Mouse (Mus musculus) limb, embryonic 12.5 days (tissue): ENCODE results near the gene Zfp513. TPM values are rescaled to one million over a fixed set of nuclear protein-coding genes. Genes with fewer than 3 reads are reported as not detected.

Experiments
- ATAC-seq: fragments of 200-750 bp; cut with Nextera tagmentation; 2 replicates; pipeline ENCODE4 v1.8.0; 2017; ENCODE audit warnings: low read depth, moderate TSS enrichment; ENCODE audit not compliant: insufficient number of reproducible peaks, insufficient read depth, low FRiP score, low TSS enrichment
- H3K27ac ChIP-seq: fragments of 300-500 bp; sonication (generic); 2 replicates; pipeline ENCODE4 v1.5.1; 2016; ENCODE audit warnings: mild to moderate bottlenecking, moderate library complexity
- H3K27me3 ChIP-seq: fragments of 300-500 bp; sonication (generic); 2 replicates; pipeline ENCODE4 v1.6.1; 2016; ENCODE audit warnings: mild to moderate bottlenecking, moderate library complexity
- H3K36me3 ChIP-seq: fragments of 300-500 bp; sonication (generic); 2 replicates; pipeline ENCODE4 v1.6.1; 2016; ENCODE audit warnings: mild to moderate bottlenecking, moderate library complexity
- H3K4me1 ChIP-seq: fragments of 300-500 bp; sonication (generic); replicated peaks from 2 replicates; pipeline ENCODE4 v1.6.1; 2016
- H3K4me2 ChIP-seq: fragments of 300-500 bp; sonication (generic); 2 replicates; pipeline ENCODE4 v1.6.1; 2016; ENCODE audit warnings: mild to moderate bottlenecking, moderate library complexity
- H3K4me3 ChIP-seq: fragments of 300-500 bp; sonication (generic); replicated peaks from 2 replicates; pipeline ENCODE4 v1.5.1; 2016; ENCODE audit warnings: mild to moderate bottlenecking
- H3K9ac ChIP-seq: fragments of 300-500 bp; sonication (generic); replicated peaks from 2 replicates; pipeline ENCODE4 v1.6.1; 2016; ENCODE audit warnings: mild to moderate bottlenecking, moderate library complexity
- H3K9me3 ChIP-seq: fragments of 300-500 bp; sonication (generic); 2 replicates; pipeline ENCODE4 v1.6.1; 2016; ENCODE audit warnings: mild to moderate bottlenecking, moderate library complexity
- WGBS: fragments of 180-500 bp; shearing (Covaris S2); methylation state at CpG from one replicate; pipeline ENCODE4 v1.1.7; 2016; 5-methylcytosine and 5-hydroxymethylcytosine counted together
- polyA plus RNA-seq: library from polyadenylated mRNA; unstranded; fragments of >200 nt; fragmentation: Nextera tagmentation; extraction: Ambion mirVana; gene quantifications from 2 replicates; pipeline ENCODE4 v1.2.1, GENCODE M21; 2016

Gene Zfp513
- polyA plus RNA-seq, 1 experiment from 2014 or later = 16.7 TPM

DNA sequence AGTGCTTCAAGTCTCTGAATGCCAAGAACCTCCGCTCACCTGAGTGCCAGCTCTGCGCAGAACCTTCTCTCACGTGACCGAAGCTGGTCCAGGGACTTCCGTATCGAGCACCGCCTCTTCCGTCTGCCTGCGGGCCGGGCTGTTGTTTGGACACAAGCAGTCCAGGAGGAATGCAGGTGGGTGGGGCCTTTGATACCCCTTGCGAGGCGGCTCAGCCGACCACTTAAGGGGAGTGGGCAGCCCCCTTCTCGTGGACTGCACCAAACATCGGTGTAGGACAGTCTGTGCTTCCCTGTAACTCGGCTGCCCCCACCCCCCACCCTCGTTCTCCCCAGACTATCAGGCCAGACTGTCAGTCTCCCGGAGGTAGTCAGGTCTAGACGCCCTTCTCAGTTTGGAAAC lies 48.0 kb downstream of the Zfp513 start, which contains the start of gene Mpv17:
Gene Mpv17 (minus strand): TSS at position 100 of the 402 bp plus-strand sequence.
- Histone ChIP-seq H3K4me2 (peak within 1 kb of the TSS; percentile 87), H3K27me3 (no peaks in the 10 kb centered on the region), H3K4me3 (peak within 1 kb of the TSS; percentile 63), H3K27ac (peak within 1 kb of the TSS; percentile 79), H3K4me1 (peaks cover 11% of the 10 kb centered on the region), H3K36me3 (peaks cover 57% of the 10 kb centered on the region), H3K9ac (peak within 1 kb of the TSS; percentile 63), H3K9me3 (no peaks in the 10 kb centered on the region)
- under 1% methylated on average over 19 of the region's 19 CpGs for WGBS
- peak; percentile 89 for ATAC-seq

DNA sequence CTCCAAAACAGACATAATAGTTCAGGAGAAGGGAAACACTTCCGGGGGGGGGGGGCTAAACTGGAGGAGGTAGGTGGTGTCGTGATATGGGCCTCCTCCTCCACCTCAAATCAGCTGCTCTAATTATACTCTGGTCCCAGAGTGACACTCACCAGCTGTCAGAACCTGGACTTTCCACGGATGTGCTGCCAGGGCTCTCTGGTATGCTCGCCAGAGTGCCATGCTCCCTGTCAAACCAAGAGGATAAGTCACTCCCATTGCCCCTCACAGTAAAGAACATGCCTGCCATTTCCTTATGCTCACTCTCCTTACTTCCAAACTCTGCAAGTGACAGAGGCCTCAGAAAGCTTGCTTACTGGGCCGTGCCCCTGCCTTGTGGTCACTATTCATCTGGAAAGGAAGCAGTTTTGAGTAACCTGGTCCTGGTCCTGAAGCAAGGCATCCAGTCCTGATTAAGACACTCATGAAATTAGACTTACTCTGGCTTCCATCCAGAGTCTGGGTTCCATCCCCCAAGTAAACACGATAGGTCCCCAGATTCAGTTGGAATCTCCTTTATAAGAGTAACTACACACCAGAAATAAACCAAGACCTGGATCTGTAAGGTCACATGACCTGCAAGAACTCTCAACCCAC lies 48.5 kb downstream of the Zfp513 start:
- Histone ChIP-seq H3K27me3 (no peaks in the 10 kb centered on the region), H3K9me3 (no peaks in the 10 kb centered on the region), H3K36me3 (peaks cover 53% of the 10 kb centered on the region), H3K27ac (peak overlapping the region; percentile 64; the same call in 1 of the 2 replicates), H3K9ac (peak overlapping the region; percentile 63), H3K4me3 (peak overlapping the region; percentile 63), H3K4me1 (peaks cover 11% of the 10 kb centered on the region), H3K4me2 (peak overlapping the region; percentile 87)
- ATAC-seq = peak; percentile 21; the same call in 1 of the 2 replicates
- WGBS = 36% methylated on average over 6 of the region's 6 CpGs

GRCm38 (mm10) chr5:31151746-31152145 lies 50.4 kb downstream of the Zfp513 start:
- Histone ChIP-seq H3K9ac (no peak overlapping the region), H3K36me3 (peaks cover 47% of the 10 kb centered on the region), H3K9me3 (no peaks in the 10 kb centered on the region), H3K4me2 (no peak overlapping the region), H3K27me3 (no peaks in the 10 kb centered on the region), H3K27ac (no peak overlapping the region), H3K4me1 (peaks cover 11% of the 10 kb centered on the region), H3K4me3 (no peak overlapping the region)
- ATAC-seq = no peak
- 85% methylated on average over 3 of the region's 3 CpGs for WGBS

GRCm38 (mm10) chr5:31149781-31150180 lies 52.3 kb downstream of the Zfp513 start:
- Histone ChIP-seq H3K9me3 (no peaks in the 10 kb centered on the region), H3K27me3 (no peaks in the 10 kb centered on the region), H3K27ac (no peak overlapping the region), H3K36me3 (peaks cover 50% of the 10 kb centered on the region), H3K4me1 (peaks cover 10% of the 10 kb centered on the region), H3K9ac (no peak overlapping the region), H3K4me3 (no peak overlapping the region), H3K4me2 (no peak overlapping the region)
- no peak for ATAC-seq
- WGBS = 93% methylated on average over 4 of the region's 4 CpGs

Other genes starting within 250 kb of the Zfp513 start
- gene Preb, start 241.9 kb downstream of the Zfp513 start, polyA plus RNA-seq = 132 and 133 TPM in 2 replicates
- gene Tcf23, start 233.6 kb downstream of the Zfp513 start, polyA plus RNA-seq = not detected in 2 replicates
- 105 and 107 TPM in 2 replicates for gene Atraid, start 154.0 kb downstream of the Zfp513 start, polyA plus RNA-seq
- 11.0 and 12.5 TPM in 2 replicates for gene Slc5a6, start 153.4 kb downstream of the Zfp513 start, polyA plus RNA-seq
- gene Cad, start 147.5 kb downstream of the Zfp513 start, polyA plus RNA-seq = 48.0 and 50.9 TPM in 2 replicates
- not detected in 2 replicates for gene Dnajc5g, start 96.0 kb downstream of the Zfp513 start, polyA plus RNA-seq
- gene Slc30a3, start 94.1 kb downstream of the Zfp513 start, polyA plus RNA-seq = 0.13 and 0.21 TPM in 2 replicates
- 2.1 and 3.6 TPM in 2 replicates for gene Trim54, start 85.6 kb downstream of the Zfp513 start, polyA plus RNA-seq
- not detected in 2 replicates for gene Ucn, start 63.5 kb downstream of the Zfp513 start, polyA plus RNA-seq
- gene Mpv17, start 48.1 kb downstream of the Zfp513 start, polyA plus RNA-seq = 59.4 and 63.0 TPM in 2 replicates
- gene Gm29609, start 22.4 kb downstream of the Zfp513 start, polyA plus RNA-seq = 0.80 and 1.5 TPM in 2 replicates
- 101 and 108 TPM in 2 replicates for gene Gtf3c2, start 22.2 kb downstream of the Zfp513 start, polyA plus RNA-seq
- 149 and 153 TPM in 2 replicates for gene Snx17, start 9.1 kb downstream of the Zfp513 start, polyA plus RNA-seq
- gene Eif2b4, start 8.9 kb downstream of the Zfp513 start, polyA plus RNA-seq = 69.3 and 76.1 TPM in 2 replicates
- gene Ppm1g, start 18.4 kb upstream of the Zfp513 start, polyA plus RNA-seq = 146 and 153 TPM in 2 replicates
- 128 and 138 TPM in 2 replicates for gene Nrbp1, start 38.6 kb upstream of the Zfp513 start, polyA plus RNA-seq
- gene Gm9970, start 38.9 kb upstream of the Zfp513 start, polyA plus RNA-seq = 0.84 TPM in 1 of 2 replicates, not detected in the other
- 24.4 and 26.3 TPM in 2 replicates for gene Krtcap3, start 49.4 kb upstream of the Zfp513 start, polyA plus RNA-seq
- gene Ift172, start 88.8 kb upstream of the Zfp513 start, polyA plus RNA-seq = 55.3 and 55.4 TPM in 2 replicates
- 86.3 and 87.3 TPM in 2 replicates for gene Fndc4, start 93.8 kb upstream of the Zfp513 start, polyA plus RNA-seq
- 0.45 and 0.74 TPM in 2 replicates for gene Gckr, start 95.1 kb upstream of the Zfp513 start, polyA plus RNA-seq